Mouse (Mus musculus) T-helper 1 cell (primary cell): Measurements from ENCODE around the gene Pigw.
"Not testable (repeated sequence)": the region's sequence is repeated elsewhere in the genome, so short reads cannot be mapped to it uniquely, and the experiment has no call there.

Experiments
- in situ Hi-C: fragments of 300-600 bp; cut with MboI, MseI; formaldehyde crosslinking; loops from one replicate; pipeline ENCODE4 v1.15.1; 2025; ENCODE audit warnings: high pct_unique_total_duplicates

Gene Pigw

GRCm38 (mm10) chr11:84879007-84879771 is 896 bp downstream of the Pigw start:
- in situ Hi-C loops = no loop called here

DNA sequence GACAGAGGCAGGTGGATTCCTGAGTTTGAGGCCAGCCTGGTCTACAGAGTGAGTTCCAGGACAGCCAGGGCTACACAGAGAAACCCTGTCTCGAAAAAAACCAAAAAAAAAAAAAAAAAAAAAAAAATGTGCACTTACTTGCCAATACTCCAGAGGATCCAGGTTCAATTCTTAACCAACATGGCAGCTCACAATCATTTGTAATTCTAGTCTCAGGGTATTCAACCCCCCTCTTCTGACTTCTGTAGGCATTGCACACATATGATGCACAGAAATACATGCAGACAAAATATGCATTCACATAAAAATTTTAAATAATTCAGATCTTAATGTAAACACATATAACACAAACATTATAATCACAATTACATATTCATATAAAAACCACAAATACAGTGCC is 4.1 kb downstream of the Pigw start:
- in situ Hi-C loops = not testable (repeated sequence)

- in situ Hi-C loops = no loop called here
Observed at GRCm38 (mm10) chr11:84873042-84873833, 6.8 kb downstream of the Pigw start.

DNA sequence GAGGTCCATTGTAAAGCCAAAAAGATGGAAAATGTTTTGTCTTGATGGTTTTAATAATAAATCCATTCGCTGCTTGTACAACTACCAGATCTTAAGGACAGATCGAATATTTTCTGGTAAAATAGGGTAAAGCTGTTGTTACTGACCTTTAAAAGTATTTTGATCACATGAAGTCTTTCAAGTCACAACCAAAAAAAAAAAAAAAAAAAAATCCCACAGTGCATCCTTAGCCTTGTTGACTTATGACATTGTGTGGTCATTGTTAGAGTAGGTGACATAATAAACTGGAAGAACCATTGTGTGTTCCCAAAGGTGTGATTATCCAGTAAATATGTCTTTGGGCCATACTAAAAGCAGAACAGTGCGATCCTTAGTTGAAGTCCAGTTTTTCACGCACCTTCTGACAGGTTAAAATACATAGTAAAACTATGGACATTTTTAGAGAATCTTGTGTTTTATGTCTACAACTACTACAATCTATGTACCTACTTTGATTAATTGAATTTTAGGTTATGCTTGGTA is 8.5 kb downstream of the Pigw start:
- in situ Hi-C loops = no loop called here

DNA sequence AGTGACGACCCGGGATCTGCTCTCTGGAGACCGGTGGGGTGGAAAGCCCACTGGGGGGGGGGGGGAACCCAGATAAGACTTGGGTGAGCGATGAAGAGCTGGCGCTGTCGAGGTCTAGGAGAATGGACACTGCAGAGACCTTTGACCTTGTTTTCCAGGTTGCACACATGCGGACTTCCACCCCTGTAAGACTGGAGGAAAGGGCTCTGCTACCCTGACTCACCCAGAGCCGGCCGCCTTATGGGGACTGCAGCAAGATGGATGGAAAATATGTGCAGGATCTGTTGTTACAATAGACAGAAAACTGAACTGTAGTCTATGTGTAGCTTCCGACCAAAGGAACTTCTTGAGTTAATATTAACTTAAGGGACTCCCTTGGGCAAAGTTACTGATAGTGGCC is 9.0 kb downstream of the Pigw start:
- in situ Hi-C loops = no loop called here

DNA sequence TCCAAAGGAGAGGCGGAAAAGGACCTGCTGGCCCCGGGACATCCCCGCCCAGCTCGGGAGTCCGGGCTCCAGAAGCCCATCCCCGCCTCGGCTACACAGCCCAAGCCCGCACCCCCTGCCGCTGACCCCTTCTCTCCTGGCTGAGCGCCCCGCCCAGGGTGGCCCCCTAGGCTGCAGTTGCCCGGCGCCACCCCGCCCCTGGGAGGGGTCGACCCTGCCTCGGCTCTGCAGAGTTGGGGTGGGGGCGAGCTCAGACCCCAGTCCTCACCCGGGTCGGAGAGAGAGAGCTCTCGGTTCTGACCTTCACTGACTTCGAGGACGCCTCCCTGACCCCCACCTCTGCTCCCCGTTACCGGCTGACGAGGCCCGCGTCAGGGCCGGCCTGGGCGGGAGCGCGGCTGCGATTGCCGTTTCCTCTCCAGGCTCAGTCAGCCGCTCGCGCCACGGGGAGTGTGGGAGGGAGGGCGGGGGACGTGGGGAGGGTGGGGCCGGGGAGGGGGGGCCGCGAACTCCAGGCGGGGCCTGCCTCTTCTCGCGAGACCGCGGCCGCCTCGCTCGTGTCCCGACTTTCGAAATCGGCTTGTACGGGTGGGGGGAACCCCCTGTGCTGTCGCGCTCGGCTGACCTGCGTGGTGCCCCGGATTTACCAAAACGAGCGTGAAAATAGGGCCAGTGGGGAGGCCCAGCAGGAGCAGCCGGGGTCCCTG is 9.6 kb downstream of the Pigw start, which contains the start of gene Ggnbp2:
TSS of gene Ggnbp2 (minus strand) at position 481 of the 707 bp plus-strand sequence.
- in situ Hi-C loops = no loop called here

DNA sequence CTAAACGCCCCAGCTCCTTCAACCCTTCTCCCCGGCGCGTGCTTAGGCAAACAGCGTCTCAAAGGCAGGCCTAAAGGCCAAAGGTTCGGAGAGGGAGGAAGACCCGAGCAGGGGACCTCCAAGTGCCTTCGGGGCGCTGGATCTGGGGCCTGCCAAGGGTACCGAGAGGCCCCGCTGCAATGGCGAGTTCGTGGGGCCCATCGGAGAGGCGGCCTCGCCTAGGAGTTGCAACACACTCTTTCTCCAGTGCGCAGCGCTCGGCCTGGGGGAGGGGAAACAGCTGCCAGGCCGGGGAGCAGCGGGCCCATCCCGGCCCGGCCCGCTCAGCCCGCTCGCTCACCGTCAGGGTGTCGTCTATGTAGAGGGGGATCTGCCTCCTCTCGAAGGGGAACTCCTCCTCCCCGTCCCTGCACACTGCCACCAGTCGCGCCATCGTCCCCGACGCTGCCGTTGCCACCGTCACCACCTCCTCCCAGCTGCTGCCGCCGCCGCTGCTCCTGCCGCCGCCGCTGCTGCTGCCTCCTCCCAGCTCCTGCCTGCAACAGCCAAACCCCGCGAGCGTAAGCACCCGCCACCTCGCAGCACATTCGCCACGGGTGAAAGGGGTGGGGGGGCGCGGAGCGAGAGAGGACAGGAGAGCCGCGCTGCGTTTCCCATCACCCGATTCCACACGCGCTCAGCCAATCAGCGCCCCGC is 10.4 kb downstream of the Pigw start:
- in situ Hi-C loops = loop anchor here (5.0 to 10.0 kb wide), 2 partner anchors 42 to 1725 kb away; partner anchors contain the start of gene Dhrs11

DNA sequence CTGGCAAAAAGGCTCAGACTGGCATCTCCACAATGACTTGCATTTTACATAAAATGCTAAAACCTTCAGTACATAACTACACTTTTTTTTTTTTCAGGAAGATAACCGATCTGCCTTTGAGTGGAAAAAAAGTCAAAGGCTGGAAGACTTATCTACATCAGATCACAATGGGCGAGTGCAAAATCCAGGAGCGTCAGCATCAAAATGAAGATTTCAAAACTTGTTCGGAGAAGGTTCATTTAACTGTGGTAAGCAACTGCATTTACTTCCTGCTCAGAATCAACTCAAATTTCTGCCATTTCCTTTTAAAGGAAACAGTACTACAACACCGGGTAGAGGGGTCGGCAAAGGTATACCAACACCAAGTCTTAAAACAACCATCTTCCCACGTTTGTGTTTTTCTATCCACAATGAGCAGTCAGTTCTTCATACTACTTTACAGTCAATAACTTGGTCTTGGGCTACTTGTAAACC is 11.3 kb downstream of the Pigw start:
- in situ Hi-C loops = loop anchor here (5.0 to 10.0 kb wide), 2 partner anchors 42 to 1726 kb away; partner anchors contain the start of gene Dhrs11

DNA sequence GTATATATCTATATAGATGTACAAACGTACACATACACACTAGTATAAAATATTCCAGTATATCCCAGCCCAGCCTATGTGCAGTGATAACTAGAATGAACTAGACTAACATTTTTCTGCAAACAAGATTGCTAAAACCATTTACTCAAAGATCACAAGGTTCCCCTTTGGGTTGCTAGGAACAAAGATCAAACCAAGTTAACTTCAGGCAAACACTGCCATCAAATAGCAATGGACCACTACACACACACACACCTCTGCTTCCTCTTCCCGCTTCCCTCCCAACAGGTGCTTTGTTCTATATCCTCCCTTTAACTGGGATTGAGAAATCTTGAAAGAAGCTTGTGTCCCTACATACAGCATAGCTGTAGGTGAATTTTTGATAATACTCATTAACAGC is 12.5 kb downstream of the Pigw start:
- in situ Hi-C loops = loop anchor here (5.0 to 10.0 kb wide), 2 partner anchors 40 to 1727 kb away; partner anchors contain the start of gene Dhrs11

GRCm38 (mm10) chr11:84865268-84865667 is 14.8 kb downstream of the Pigw start:
- in situ Hi-C loops = loop anchor here (5.0 to 10.0 kb wide), 2 partner anchors 38 to 1730 kb away; partner anchors contain the start of gene Dhrs11

DNA sequence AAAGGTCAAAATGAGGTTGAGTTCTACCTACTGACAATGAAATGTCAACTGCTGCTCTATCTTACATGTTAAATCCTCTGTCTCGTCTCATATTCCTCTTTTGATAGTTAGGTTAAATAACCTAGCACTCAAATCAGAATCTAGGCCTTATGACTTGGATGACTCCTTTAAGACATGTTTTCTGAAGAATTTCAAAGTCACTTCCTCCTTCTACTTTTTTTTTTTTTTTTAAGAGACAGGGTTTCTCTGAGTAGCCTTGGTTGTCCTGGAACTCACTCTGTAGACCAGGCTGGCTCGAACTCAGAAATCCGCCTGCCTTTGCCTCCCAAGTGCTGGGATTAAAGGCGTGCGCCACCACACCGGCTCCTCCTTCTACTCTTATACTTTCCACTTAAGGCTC is 24.8 kb downstream of the Pigw start:
- in situ Hi-C loops = no loop called here

GRCm38 (mm10) chr11:84847475-84848090 is 32.5 kb downstream of the Pigw start:
- in situ Hi-C loops = no loop called here

- in situ Hi-C loops = no loop called here
Observed at GRCm38 (mm10) chr11:84846741-84847474, 33.2 kb downstream of the Pigw start.

DNA sequence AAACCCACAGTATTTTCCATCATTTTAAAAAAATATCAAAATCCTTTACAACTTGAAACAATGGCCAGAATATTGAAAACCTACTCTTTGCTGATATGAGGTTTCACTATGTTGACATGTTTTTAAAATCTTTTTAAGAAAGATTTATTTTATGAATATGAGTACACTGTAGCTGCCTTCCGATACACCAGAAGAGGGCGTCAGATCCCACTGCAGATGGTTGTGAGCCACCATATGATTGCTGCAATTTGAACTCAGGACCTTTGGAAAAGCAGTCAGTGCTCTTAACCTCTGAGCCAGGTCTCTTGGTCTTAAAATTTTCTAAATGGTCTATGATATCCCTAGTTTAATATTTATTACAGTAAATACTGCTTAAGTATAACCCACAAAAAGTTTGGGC is 40.8 kb downstream of the Pigw start:
- in situ Hi-C loops = no loop called here

- in situ Hi-C loops = loop anchor here (5.0 kb wide), 1 partner anchor 38 kb away; no protein-coding TSS in a partner anchor
Observed at GRCm38 (mm10) chr11:84829495-84829894, 50.6 kb downstream of the Pigw start.

DNA sequence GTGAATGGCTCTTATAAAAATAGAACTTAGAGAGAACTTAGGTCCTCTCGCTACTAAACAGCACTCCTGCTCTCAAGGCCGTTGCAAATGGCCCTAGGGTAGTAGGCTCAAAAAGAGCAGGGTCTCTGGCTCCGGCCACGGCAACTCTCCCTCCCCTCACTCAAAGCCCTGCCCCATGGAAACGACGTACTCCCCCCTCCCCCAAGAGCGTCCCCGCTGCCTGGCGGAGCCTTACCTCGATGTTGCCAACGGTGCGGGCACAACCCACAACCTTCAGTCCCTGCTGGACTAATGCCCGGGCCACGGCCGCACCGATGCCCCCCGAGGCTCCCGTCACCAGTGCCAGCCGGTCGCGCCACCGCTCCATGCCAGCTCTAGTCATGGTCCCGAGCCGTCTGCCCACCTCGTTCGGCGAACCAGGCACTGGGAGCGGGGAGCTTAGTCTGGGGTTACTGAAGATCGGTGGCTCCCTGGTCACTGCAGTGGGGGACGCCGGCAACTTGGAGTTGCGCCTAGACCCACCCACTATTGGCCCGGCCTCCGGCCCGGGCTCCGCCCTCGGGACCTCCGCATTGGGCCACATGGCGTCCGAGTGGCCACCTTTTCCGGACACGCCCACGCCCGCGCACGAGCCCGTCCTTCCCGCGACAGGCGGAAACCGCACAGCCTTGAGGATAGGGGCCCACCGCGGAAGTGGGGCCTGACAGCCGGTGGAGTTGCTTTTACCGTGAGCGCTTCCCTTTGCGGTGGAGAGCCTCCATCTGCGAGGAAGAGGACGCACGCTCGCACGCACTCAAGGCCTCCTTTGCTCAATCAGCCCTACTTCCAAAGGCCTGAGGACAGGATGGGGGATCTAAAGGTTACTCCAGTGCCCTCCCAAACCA is 51.3 kb downstream of the Pigw start, which contains the start of gene Dhrs11:
TSS of gene Dhrs11 (minus strand) at position 479 of the 884 bp plus-strand sequence.
- in situ Hi-C loops = loop anchor here (5.0 kb wide), 1 partner anchor 39 kb away; no protein-coding TSS in a partner anchor

- in situ Hi-C loops = loop anchor here (5.0 kb wide), 1 partner anchor 39 kb away; no protein-coding TSS in a partner anchor
Observed at GRCm38 (mm10) chr11:84827901-84828503, 52.1 kb downstream of the Pigw start.

GRCm38 (mm10) chr11:84827492-84827891 is 52.6 kb downstream of the Pigw start:
- in situ Hi-C loops = loop anchor here (5.0 kb wide), 1 partner anchor 40 kb away; no protein-coding TSS in a partner anchor
